Mouse (Mus musculus): Measurements from ENCODE around the gene Srpr. TPM values are rescaled to one million over a fixed set of nuclear protein-coding genes. Genes with fewer than 3 reads are reported as not detected.

Srpr gene
- total and polyA plus RNA-seq, 2 experiments = 55.2 to 91.0 TPM

DNA sequence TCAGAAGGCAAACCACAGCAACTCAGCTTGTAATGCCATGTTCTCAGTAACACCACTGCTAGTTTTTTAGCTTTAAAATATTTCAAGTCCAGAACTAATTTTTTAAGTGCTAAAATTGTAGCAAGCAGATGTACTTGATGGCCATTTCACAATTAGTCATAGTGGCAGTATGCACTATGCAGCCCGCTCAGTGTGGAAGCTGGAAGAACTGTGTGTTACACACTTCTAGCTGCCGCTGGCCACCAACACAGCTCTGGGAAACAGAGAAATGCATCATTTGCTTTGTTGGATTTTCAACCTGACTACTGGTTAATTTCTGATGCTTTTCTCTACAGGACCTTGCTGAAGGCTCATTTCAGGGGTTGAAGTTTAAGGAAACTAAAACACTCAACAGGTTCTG, 47.4 kb downstream of the Srpr start:
- no peak for TF ChIP-seq CTCF (IDR thresholded peaks at IDR 0.05; ENCODE audit: low read depth, low read length)
- no peak for TF ChIP-seq POLR2A (IDR thresholded peaks at IDR 0.05; ENCODE audit: extremely low read depth, insufficient read depth, low read length)
- no peak for DNase-seq (ENCODE audit: extremely low read depth, low read depth, low spot score)
- Histone ChIP-seq H3K9ac (ENCODE audit: low read depth, low read length) (no peak overlapping the region), H3K27ac (replicated peaks; ENCODE audit: insufficient read depth, low read depth, low read length) (no peak overlapping the region), H3K4me1 (ENCODE audit: control insufficient read depth, insufficient read depth, low read length) (peaks cover 2% of the 10 kb centered on the region; the same call in 1 of the 2 replicates), H3K4me3 (ENCODE audit: insufficient read depth, low read depth, low read length) (no peak overlapping the region), H3K27me3 (ENCODE audit: control insufficient read depth, insufficient read depth, low read length) (no peaks in the 10 kb centered on the region), H3K36me3 (ENCODE audit: control insufficient read depth, insufficient read depth, low read length) (peaks cover 2% of the 10 kb centered on the region; the same call in 1 of the 2 replicates), H3K79me2 (ENCODE audit: control insufficient read depth, insufficient read depth, low read length) (peaks cover 5% of the 10 kb centered on the region; the same call in 1 of the 2 replicates)
- 93% methylated on average over 2 of the region's 2 CpGs for WGBS

- Histone ChIP-seq H3K9ac (ENCODE audit: low read depth, low read length) (no peak overlapping the region), H3K79me2 (ENCODE audit: control insufficient read depth, insufficient read depth, low read length) (peaks cover 5% of the 10 kb centered on the region; the same call in 1 of the 2 replicates), H3K36me3 (ENCODE audit: control insufficient read depth, insufficient read depth, low read length) (peaks cover 2% of the 10 kb centered on the region; the same call in 1 of the 2 replicates), H3K27ac (replicated peaks; ENCODE audit: insufficient read depth, low read depth, low read length) (no peak overlapping the region), H3K4me1 (ENCODE audit: control insufficient read depth, insufficient read depth, low read length) (peaks cover 2% of the 10 kb centered on the region; the same call in 1 of the 2 replicates), H3K27me3 (ENCODE audit: control insufficient read depth, insufficient read depth, low read length) (no peaks in the 10 kb centered on the region), H3K4me3 (ENCODE audit: insufficient read depth, low read depth, low read length) (no peak overlapping the region)
- no peak for TF ChIP-seq CTCF (IDR thresholded peaks at IDR 0.05; ENCODE audit: low read depth, low read length)
- no peak for TF ChIP-seq POLR2A (IDR thresholded peaks at IDR 0.05; ENCODE audit: extremely low read depth, insufficient read depth, low read length)
- no peak for DNase-seq (ENCODE audit: extremely low read depth, low read depth, low spot score)
Observed at GRCm38 (mm10) chr9:35249476-35249875, 49.5 kb downstream of the Srpr start.

DNA sequence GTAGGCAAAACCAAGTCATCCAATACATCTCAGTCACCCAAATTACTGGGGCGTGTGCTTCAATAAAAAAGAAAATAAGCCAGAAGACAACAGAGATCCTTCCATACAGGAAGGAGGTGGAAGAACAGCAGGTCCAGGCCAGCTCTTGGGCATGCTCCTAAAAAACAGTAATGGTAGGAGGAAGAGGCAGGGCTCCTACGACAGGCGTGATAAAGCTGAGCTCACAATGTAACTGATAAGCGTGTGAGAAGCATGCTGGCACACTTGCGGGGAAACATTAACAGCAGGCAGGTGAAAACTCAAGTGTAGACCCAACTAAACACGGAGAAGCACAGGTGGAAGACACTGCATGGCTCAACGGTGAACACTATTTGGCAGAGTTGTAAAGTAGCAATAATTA, 57.4 kb downstream of the Srpr start:
- Histone ChIP-seq H3K79me2 (ENCODE audit: control insufficient read depth, insufficient read depth, low read length) (peaks cover 13% of the 10 kb centered on the region; the same call in 1 of the 2 replicates), H3K27me3 (ENCODE audit: control insufficient read depth, insufficient read depth, low read length) (no peaks in the 10 kb centered on the region), H3K27ac (replicated peaks; ENCODE audit: insufficient read depth, low read depth, low read length) (no peak overlapping the region), H3K9ac (ENCODE audit: low read depth, low read length) (no peak overlapping the region), H3K36me3 (ENCODE audit: control insufficient read depth, insufficient read depth, low read length) (no peaks in the 10 kb centered on the region), H3K4me3 (ENCODE audit: insufficient read depth, low read depth, low read length) (no peak overlapping the region), H3K4me1 (ENCODE audit: control insufficient read depth, insufficient read depth, low read length) (no peaks in the 10 kb centered on the region)
- 90% methylated on average over 7 of the region's 7 CpGs for WGBS
- DNase-seq (ENCODE audit: extremely low read depth, low read depth, low spot score) = no peak
- TF ChIP-seq CTCF (IDR thresholded peaks at IDR 0.05; ENCODE audit: low read depth, low read length) (no peak), POLR2A (IDR thresholded peaks at IDR 0.05; ENCODE audit: extremely low read depth, insufficient read depth, low read length) (no peak)

DNA sequence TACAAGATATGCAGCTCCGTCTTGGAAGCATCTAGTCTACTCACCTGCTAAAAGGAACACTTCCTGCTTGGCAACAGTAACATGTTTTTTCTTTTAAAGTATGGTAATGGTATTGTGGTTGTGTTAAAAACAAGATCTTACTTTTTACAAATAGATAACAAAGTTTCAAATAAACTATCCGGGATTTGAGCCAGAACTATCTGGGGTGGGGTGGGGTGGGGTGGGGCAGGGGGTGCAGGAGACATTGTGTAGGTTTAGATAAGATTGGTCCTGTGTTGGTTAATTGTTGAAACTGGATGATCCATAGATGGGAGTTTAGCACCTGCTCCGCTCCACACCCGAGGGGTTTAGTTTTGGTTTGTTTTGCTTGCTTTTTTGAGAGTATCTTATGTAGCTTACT, 62.4 kb downstream of the Srpr start:
- H3K27ac ChIP-seq (replicated peaks; ENCODE audit: insufficient read depth, low read depth, low read length) = no peak overlapping the region
- DNase-seq (ENCODE audit: extremely low read depth, low read depth, low spot score) = no peak
- peaks cover 9% of the 10 kb centered on the region; the same call in 1 of the 2 replicates for H3K79me2 ChIP-seq (ENCODE audit: control insufficient read depth, insufficient read depth, low read length)
- TF ChIP-seq CTCF (IDR thresholded peaks at IDR 0.05; ENCODE audit: low read depth, low read length) = no peak
- TF ChIP-seq POLR2A (IDR thresholded peaks at IDR 0.05; ENCODE audit: extremely low read depth, insufficient read depth, low read length) = no peak
- WGBS = 60% methylated on average over 4 of the region's 4 CpGs
- no peak overlapping the region for H3K4me3 ChIP-seq (ENCODE audit: insufficient read depth, low read depth, low read length)
- no peak overlapping the region for H3K9ac ChIP-seq (ENCODE audit: low read depth, low read length)
- no peaks in the 10 kb centered on the region for H3K36me3 ChIP-seq (ENCODE audit: control insufficient read depth, insufficient read depth, low read length)
- H3K27me3 ChIP-seq (ENCODE audit: control insufficient read depth, insufficient read depth, low read length) = no peaks in the 10 kb centered on the region
- peaks cover 9% of the 10 kb centered on the region for H3K4me1 ChIP-seq (ENCODE audit: control insufficient read depth, insufficient read depth, low read length)

GRCm38 (mm10) chr9:35263431-35263830, 63.5 kb downstream of the Srpr start:
- H3K4me1 ChIP-seq (ENCODE audit: control insufficient read depth, insufficient read depth, low read length) = peaks cover 11% of the 10 kb centered on the region
- no peak overlapping the region for H3K4me3 ChIP-seq (ENCODE audit: insufficient read depth, low read depth, low read length)
- H3K36me3 ChIP-seq (ENCODE audit: control insufficient read depth, insufficient read depth, low read length) = no peaks in the 10 kb centered on the region
- no peak overlapping the region for H3K9ac ChIP-seq (ENCODE audit: low read depth, low read length)
- no peaks in the 10 kb centered on the region for H3K27me3 ChIP-seq (ENCODE audit: control insufficient read depth, insufficient read depth, low read length)
- DNase-seq (ENCODE audit: extremely low read depth, low read depth, low spot score) = peak; percentile 47
- TF ChIP-seq CTCF (IDR thresholded peaks at IDR 0.05; ENCODE audit: low read depth, low read length) (no peak), POLR2A (IDR thresholded peaks at IDR 0.05; ENCODE audit: extremely low read depth, insufficient read depth, low read length) (no peak)
- H3K27ac ChIP-seq (replicated peaks; ENCODE audit: insufficient read depth, low read depth, low read length) = no peak overlapping the region; the same call in 1 of the 2 replicates
- WGBS = 19% methylated on average over 2 of the region's 2 CpGs
- H3K79me2 ChIP-seq (ENCODE audit: control insufficient read depth, insufficient read depth, low read length) = peaks cover 5% of the 10 kb centered on the region; the same call in 1 of the 2 replicates

GRCm38 (mm10) chr9:35264509-35264908, 64.5 kb downstream of the Srpr start:
- H3K27ac ChIP-seq (replicated peaks; ENCODE audit: insufficient read depth, low read depth, low read length) = no peak overlapping the region
- no peak overlapping the region for H3K4me3 ChIP-seq (ENCODE audit: insufficient read depth, low read depth, low read length)
- TF ChIP-seq POLR2A (IDR thresholded peaks at IDR 0.05; ENCODE audit: extremely low read depth, insufficient read depth, low read length) = no peak
- no peak for TF ChIP-seq CTCF (IDR thresholded peaks at IDR 0.05; ENCODE audit: low read depth, low read length)
- peaks cover 5% of the 10 kb centered on the region; the same call in 1 of the 2 replicates for H3K79me2 ChIP-seq (ENCODE audit: control insufficient read depth, insufficient read depth, low read length)
- DNase-seq (ENCODE audit: extremely low read depth, low read depth, low spot score) = no peak
- H3K9ac ChIP-seq (ENCODE audit: low read depth, low read length) = no peak overlapping the region
- peaks cover 11% of the 10 kb centered on the region for H3K4me1 ChIP-seq (ENCODE audit: control insufficient read depth, insufficient read depth, low read length)
- H3K36me3 ChIP-seq (ENCODE audit: control insufficient read depth, insufficient read depth, low read length) = no peaks in the 10 kb centered on the region
- 18% methylated on average over 3 of the region's 3 CpGs for WGBS
- H3K27me3 ChIP-seq (ENCODE audit: control insufficient read depth, insufficient read depth, low read length) = no peaks in the 10 kb centered on the region

Data from liver, adult 2 months (tissue).